Mouse (Mus musculus) lung, postnatal 0 days (tissue): ENCODE measurements around the gene Irx2. TPM values are rescaled to one million over a fixed set of nuclear protein-coding genes. Genes with fewer than 3 reads are reported as not detected.
A peak's percentile ranks its signal among the peaks of the same experiment; 100 is the strongest.

Experiments used
- ATAC-seq: fragments of 200-750 bp; cut with Nextera tagmentation; 2 replicates; pipeline ENCODE4 v1.8.0; 2017; ENCODE audit warnings: moderate library complexity
- DNase-seq: peaks from one replicate; pipeline ENCODE4 v3.0.0-alpha.2; 2016; ENCODE audit warnings: low spot score
- H3K27ac ChIP-seq: fragments of 300-500 bp; sonication (generic); 2 replicates; pipeline ENCODE4 v1.5.1; 2014; ENCODE audit warnings: antibody characterized with exemption, mild to moderate bottlenecking, low read length, mixed read lengths
- H3K27me3 ChIP-seq: fragments of 300-500 bp; sonication (generic); replicated peaks from 2 replicates; pipeline ENCODE4 v1.6.1; 2014; ENCODE audit warnings: low read length, mixed read lengths; ENCODE audit not compliant: insufficient read depth
- H3K36me3 ChIP-seq: fragments of 300-500 bp; sonication (generic); 2 replicates; pipeline ENCODE4 v1.6.1; 2014; ENCODE audit warnings: low read length, mixed read lengths; ENCODE audit not compliant: insufficient read depth
- H3K4me1 ChIP-seq: fragments of 300-500 bp; sonication (generic); 2 replicates; pipeline ENCODE4 v1.6.1; 2014; ENCODE audit warnings: antibody characterized with exemption, low read depth, low read length, mixed read lengths; ENCODE audit not compliant: insufficient read depth
- H3K4me2 ChIP-seq: fragments of 300-500 bp; sonication (generic); replicated peaks from 2 replicates; pipeline ENCODE4 v1.6.1; 2014; ENCODE audit warnings: low read depth, mild to moderate bottlenecking, low read length, moderate library complexity, mixed read lengths
- H3K4me3 ChIP-seq: fragments of 300-500 bp; sonication (generic); 2 replicates; pipeline ENCODE4 v1.5.1; 2014; ENCODE audit warnings: low read depth, low read length
- H3K9ac ChIP-seq: fragments of 300-500 bp; sonication (generic); replicated peaks from 2 replicates; pipeline ENCODE4 v1.6.1; 2014; ENCODE audit warnings: low read depth, mild to moderate bottlenecking
- H3K9me3 ChIP-seq: fragments of 300-500 bp; sonication (generic); 2 replicates; pipeline ENCODE4 v1.6.1; 2016; ENCODE audit warnings: low read length, mixed read lengths
- CTCF ChIP-seq: IDR thresholded peaks from 2 replicates; pipeline ENCODE4 v1.5.1; 2016; ENCODE audit warnings: antibody characterized with exemption, mild to moderate bottlenecking
- EP300 ChIP-seq: IDR thresholded peaks from 2 replicates; pipeline ENCODE4 v1.6.1; 2016; ENCODE audit warnings: antibody characterized with exemption, mild to moderate bottlenecking, control low read depth
- WGBS: fragments of 180-500 bp; shearing (Covaris S2); extraction: QIAGEN DNeasy Blood & Tissue Kit; methylation state at CpG from one replicate; pipeline ENCODE4 v1.1.7; 2014; 5-methylcytosine and 5-hydroxymethylcytosine counted together
- polyA plus RNA-seq: library from polyadenylated mRNA; unstranded; fragments of >200 nt; fragmentation: Nextera tagmentation; extraction: Ambion mirVana; gene quantifications from 2 replicates; pipeline ENCODE4 v1.2.1, GENCODE M21; 2015

The Irx2 gene
- polyA plus RNA-seq, 1 experiment from 2014 or later, result 40.0 TPM

GRCm38 (mm10) chr13:72633097-72633496 lies 4.5 kb downstream of the Irx2 start:
- WGBS, result 12% methylated on average over 2 of the region's 2 CpGs
- H3K4me1 ChIP-seq, result no peaks in the 10 kb centered on the region
- H3K27ac ChIP-seq, result no peak overlapping the region
- peak overlapping the region; percentile 64 for H3K4me2 ChIP-seq
- H3K4me3 ChIP-seq, result peak overlapping the region; percentile 56; the same call in 1 of the 2 replicates
- H3K9ac ChIP-seq, result no peak overlapping the region
- H3K36me3 ChIP-seq, result no peaks in the 10 kb centered on the region
- H3K27me3 ChIP-seq, result peaks cover 27% of the 10 kb centered on the region; the same call in 1 of the 2 replicates
- TF ChIP-seq CTCF (no peak), EP300 (no peak)
- no peak for ATAC-seq
- H3K9me3 ChIP-seq, result no peaks in the 10 kb centered on the region
- DNase-seq, result no peak

GRCm38 (mm10) chr13:72634752-72635315 lies 6.2 kb downstream of the Irx2 start:
- ATAC-seq, result no peak
- DNase-seq, result no peak
- Histone ChIP-seq H3K27ac (no peak overlapping the region), H3K9me3 (no peaks in the 10 kb centered on the region), H3K4me3 (no peak overlapping the region), H3K27me3 (peaks cover 32% of the 10 kb centered on the region), H3K4me1 (peaks cover 6% of the 10 kb centered on the region), H3K9ac (no peak overlapping the region), H3K4me2 (0 out of 2 replicates have a peak overlapping the region, but pooled peaks have one; percentile 32), H3K36me3 (no peaks in the 10 kb centered on the region)
- 5% methylated on average over 7 of the region's 7 CpGs for WGBS
- TF ChIP-seq CTCF, result no peak

- ATAC-seq (no peak), DNase-seq (no peak)
- H3K4me3 ChIP-seq, result no peak overlapping the region
- no peak for TF ChIP-seq EP300
- TF ChIP-seq CTCF, result no peak
- WGBS, result 5% methylated on average over 20 of the region's 20 CpGs
- peaks cover 9% of the 10 kb centered on the region for H3K4me1 ChIP-seq
- no peaks in the 10 kb centered on the region for H3K36me3 ChIP-seq
- H3K4me2 ChIP-seq, result peak overlapping the region; percentile 27; the same call in 1 of the 2 replicates
- no peak overlapping the region for H3K9ac ChIP-seq
- H3K27me3 ChIP-seq, result peaks cover 28% of the 10 kb centered on the region
- no peaks in the 10 kb centered on the region for H3K9me3 ChIP-seq
- peak overlapping the region; percentile 47 for H3K27ac ChIP-seq
These were observed 7.8 kb downstream of the Irx2 start for GRCm38 (mm10) chr13:72636331-72636851.

- WGBS, result 10% methylated on average over 3 of the region's 3 CpGs
These were observed 8.9 kb downstream of the Irx2 start for GRCm38 (mm10) chr13:72637536-72637935.

GRCm38 (mm10) chr13:72638401-72639130 lies 9.9 kb downstream of the Irx2 start:
- ATAC-seq (no peak), DNase-seq (no peak)
- TF ChIP-seq EP300, result no peak
- TF ChIP-seq CTCF, result no peak
- H3K4me1 ChIP-seq, result peaks cover 9% of the 10 kb centered on the region
- H3K36me3 ChIP-seq, result no peaks in the 10 kb centered on the region
- H3K4me3 ChIP-seq, result peak overlapping the region; percentile 52; the same call in 1 of the 2 replicates
- H3K27me3 ChIP-seq, result peaks cover 23% of the 10 kb centered on the region
- H3K9ac ChIP-seq, result peak overlapping the region; percentile 40; the same call in 1 of the 2 replicates
- no peak overlapping the region; the same call in 1 of the 2 replicates for H3K27ac ChIP-seq
- no peaks in the 10 kb centered on the region for H3K9me3 ChIP-seq
- WGBS, result 8% methylated on average over 25 of the region's 26 CpGs
- H3K4me2 ChIP-seq, result peak overlapping the region; percentile 82

More at GRCm38 (mm10) chr13:72637536-72637935, 8.9 kb downstream of the Irx2 start:
- no peak for ATAC-seq
- Histone ChIP-seq H3K4me3 (no peak overlapping the region), H3K4me2 (no peak overlapping the region), H3K9ac (no peak overlapping the region), H3K27ac (no peak overlapping the region), H3K36me3 (no peaks in the 10 kb centered on the region), H3K4me1 (peaks cover 9% of the 10 kb centered on the region), H3K27me3 (peaks cover 23% of the 10 kb centered on the region), H3K9me3 (no peaks in the 10 kb centered on the region)
- no peak for DNase-seq
- TF ChIP-seq EP300 (no peak), CTCF (no peak)

- Histone ChIP-seq H3K4me1 (peaks cover 9% of the 10 kb centered on the region), H3K27ac (peak overlapping the region; percentile 77), H3K36me3 (no peaks in the 10 kb centered on the region), H3K27me3 (peaks cover 23% of the 10 kb centered on the region), H3K4me3 (peak overlapping the region; percentile 52), H3K4me2 (peak overlapping the region; percentile 82), H3K9me3 (no peaks in the 10 kb centered on the region), H3K9ac (peak overlapping the region; percentile 40)
- TF ChIP-seq CTCF, result no peak
- no peak for TF ChIP-seq EP300
- DNase-seq (peak; percentile 66), ATAC-seq (peak; percentile 83)
- 2% methylated on average over 32 of the region's 32 CpGs for WGBS
These were observed 11.0 kb downstream of the Irx2 start for GRCm38 (mm10) chr13:72639441-72640130.
